Mouse (Mus musculus): ENCODE results near the gene Kbtbd2. TPM values are rescaled to one million over a fixed set of nuclear protein-coding genes. Genes with fewer than 3 reads are reported as not detected.

Kbtbd2 gene
- 36.4 and 37.9 TPM in 2 replicates for polyA plus RNA-seq (2015; fragmentation: Nextera tagmentation; extraction: Ambion mirVana)

DNA sequence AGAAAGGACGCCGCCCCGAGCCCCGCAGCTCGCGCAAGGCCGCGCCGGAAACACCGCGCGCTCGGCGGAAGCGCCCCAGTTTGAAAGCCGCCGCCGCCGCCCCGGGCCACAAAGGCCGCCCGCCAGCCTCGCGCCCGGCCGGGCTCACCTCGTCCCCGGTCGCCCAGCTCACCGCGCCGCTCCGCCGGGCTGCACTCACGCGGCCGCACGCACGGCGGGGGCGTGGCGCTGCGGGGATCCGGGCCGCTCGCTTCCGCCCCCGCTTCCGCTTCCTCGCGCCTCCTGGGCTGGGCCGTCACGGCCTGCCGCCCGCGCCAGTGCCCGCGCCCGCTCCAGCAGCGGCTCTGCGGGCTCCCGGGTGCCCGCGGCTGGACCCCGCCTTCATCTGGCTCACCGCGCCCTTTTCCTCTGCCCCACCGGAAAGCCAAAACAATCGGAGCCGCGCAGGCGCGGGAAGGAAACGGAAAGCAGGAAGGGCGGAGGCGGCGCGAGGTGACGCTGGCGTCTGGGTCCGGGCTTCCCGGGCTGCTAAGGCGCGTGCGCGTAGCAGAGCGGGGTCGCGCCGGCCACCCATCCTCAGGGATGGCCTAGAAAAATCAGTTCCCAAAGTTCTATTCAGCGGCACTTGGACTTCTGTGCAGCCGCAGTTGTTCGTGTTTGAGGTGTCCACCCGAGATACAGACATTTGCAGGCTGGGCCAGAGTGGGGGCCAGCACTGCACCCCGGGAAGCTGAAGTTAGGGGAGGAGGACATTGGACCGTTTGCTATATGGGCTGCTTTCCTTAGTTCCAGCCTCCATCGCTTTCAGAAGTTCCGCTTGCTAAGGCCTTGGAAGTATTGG lies at the start of gene Kbtbd2:
Gene Kbtbd2, minus strand, starts transcription at position 503 of the 841 bp plus-strand sequence.
- ATAC-seq (replicated peaks): peak; percentile 96
- WGBS: under 1% methylated on average over 96 of the region's 98 CpGs
- Histone ChIP-seq H3K4me3 (peak within 1 kb of the TSS; percentile 94), H3K9ac (replicated peaks) (peak within 1 kb of the TSS; percentile 88), H3K36me3 (no peaks in the 10 kb centered on the region), H3K27me3 (no peaks in the 10 kb centered on the region), H3K9me3 (no peaks in the 10 kb centered on the region), H3K4me2 (replicated peaks) (peak within 1 kb of the TSS; percentile 67), H3K4me1 (peaks cover 36% of the 10 kb centered on the region), H3K27ac (replicated peaks) (peak within 1 kb of the TSS; percentile 99)

GRCm38 (mm10) chr6:56844365-56844764 lies 46.8 kb upstream of the Kbtbd2 start:
- Histone ChIP-seq H3K4me2 (replicated peaks) (no peak overlapping the region), H3K4me3 (no peak overlapping the region), H3K36me3 (no peaks in the 10 kb centered on the region), H3K4me1 (no peaks in the 10 kb centered on the region), H3K9me3 (no peaks in the 10 kb centered on the region), H3K9ac (replicated peaks) (no peak overlapping the region), H3K27me3 (no peaks in the 10 kb centered on the region), H3K27ac (replicated peaks) (no peak overlapping the region)
- WGBS: 93% methylated on average over 2 of the region's 2 CpGs
- no peak for ATAC-seq (replicated peaks)

- 78% methylated on average over 3 of the region's 3 CpGs for WGBS
- H3K4me3 ChIP-seq: no peak overlapping the region
- no peak for ATAC-seq (replicated peaks)
- H3K9me3 ChIP-seq: no peaks in the 10 kb centered on the region
- no peaks in the 10 kb centered on the region for H3K27me3 ChIP-seq
- no peaks in the 10 kb centered on the region for H3K4me1 ChIP-seq
- H3K9ac ChIP-seq (replicated peaks): no peak overlapping the region
- H3K36me3 ChIP-seq: no peaks in the 10 kb centered on the region
- H3K27ac ChIP-seq (replicated peaks): no peak overlapping the region
- H3K4me2 ChIP-seq (replicated peaks): no peak overlapping the region
Measured at GRCm38 (mm10) chr6:56843229-56843628, 45.6 kb upstream of the Kbtbd2 start.

GRCm38 (mm10) chr6:56837621-56838020 lies 40.0 kb upstream of the Kbtbd2 start:
- 94% methylated on average over 3 of the region's 3 CpGs for WGBS
- no peak for ATAC-seq (replicated peaks)

GRCm38 (mm10) chr6:56837166-56837565 lies 39.6 kb upstream of the Kbtbd2 start:
- 93% methylated on average over 12 of the region's 12 CpGs for WGBS
- Histone ChIP-seq H3K27ac (replicated peaks) (no peak overlapping the region), H3K9ac (replicated peaks) (no peak overlapping the region), H3K4me3 (no peak overlapping the region), H3K36me3 (no peaks in the 10 kb centered on the region), H3K9me3 (no peaks in the 10 kb centered on the region), H3K4me2 (replicated peaks) (no peak overlapping the region), H3K27me3 (no peaks in the 10 kb centered on the region), H3K4me1 (peaks cover 3% of the 10 kb centered on the region; the same call in 1 of the 2 replicates)
- ATAC-seq (replicated peaks): no peak

More at GRCm38 (mm10) chr6:56837621-56838020, 40.0 kb upstream of the Kbtbd2 start:
- no peaks in the 10 kb centered on the region for H3K4me1 ChIP-seq
- no peaks in the 10 kb centered on the region for H3K36me3 ChIP-seq
- no peak overlapping the region for H3K4me3 ChIP-seq
- H3K27me3 ChIP-seq: no peaks in the 10 kb centered on the region
- H3K4me2 ChIP-seq (replicated peaks): no peak overlapping the region
- H3K27ac ChIP-seq (replicated peaks): no peak overlapping the region
- no peaks in the 10 kb centered on the region for H3K9me3 ChIP-seq
- H3K9ac ChIP-seq (replicated peaks): no peak overlapping the region

DNA sequence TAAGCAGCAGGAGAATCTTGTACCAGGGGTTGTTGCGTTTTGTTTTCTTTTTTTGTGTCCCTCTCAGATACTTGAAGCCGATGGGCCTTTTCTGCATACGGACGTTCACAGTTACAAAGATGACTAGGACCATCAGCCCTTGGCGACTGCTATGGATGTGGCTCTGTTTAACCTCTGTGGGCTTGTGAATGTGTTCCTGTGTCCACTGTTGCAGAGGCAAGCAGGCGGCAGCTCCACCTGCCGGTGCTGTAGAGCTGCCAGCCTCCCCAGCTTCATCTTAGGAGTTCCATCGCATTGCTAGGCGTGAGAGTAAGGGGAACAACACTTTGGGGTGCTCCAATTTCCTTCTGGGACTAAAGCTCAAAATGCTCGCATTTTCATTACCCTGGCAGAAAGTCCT lies 37.9 kb upstream of the Kbtbd2 start:
- H3K27ac ChIP-seq (replicated peaks): no peak overlapping the region
- no peak overlapping the region for H3K4me3 ChIP-seq
- no peak overlapping the region for H3K4me2 ChIP-seq (replicated peaks)
- no peaks in the 10 kb centered on the region for H3K27me3 ChIP-seq
- no peaks in the 10 kb centered on the region for H3K9me3 ChIP-seq
- no peak overlapping the region for H3K9ac ChIP-seq (replicated peaks)
- WGBS: 89% methylated on average over 10 of the region's 10 CpGs
- peaks cover 3% of the 10 kb centered on the region; the same call in 1 of the 2 replicates for H3K4me1 ChIP-seq
- no peaks in the 10 kb centered on the region for H3K36me3 ChIP-seq
- ATAC-seq (replicated peaks): no peak

DNA sequence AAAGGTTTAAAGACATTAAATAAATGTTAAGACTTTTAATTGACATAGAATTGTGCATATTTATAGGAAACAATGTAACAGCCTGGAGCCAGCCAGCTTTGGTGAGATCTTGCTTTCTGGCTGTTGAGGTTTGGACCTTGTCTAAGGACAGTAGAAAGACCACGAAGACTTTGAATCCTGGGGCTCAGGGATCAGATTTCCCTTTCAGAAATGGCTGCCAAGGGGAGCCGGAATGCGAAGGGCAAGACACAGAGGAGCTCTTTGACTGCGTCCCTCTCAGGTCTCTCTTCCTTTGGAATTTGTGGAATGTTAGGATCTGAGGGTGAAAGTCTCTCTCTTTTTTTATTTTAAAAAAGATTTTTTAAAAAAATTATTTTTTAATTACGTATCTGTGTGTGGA lies 37.2 kb upstream of the Kbtbd2 start:
- no peaks in the 10 kb centered on the region for H3K27me3 ChIP-seq
- WGBS: 61% methylated on average over 5 of the region's 5 CpGs
- no peak overlapping the region for H3K4me3 ChIP-seq
- no peak overlapping the region for H3K9ac ChIP-seq (replicated peaks)
- H3K4me2 ChIP-seq (replicated peaks): no peak overlapping the region
- peaks cover 3% of the 10 kb centered on the region; the same call in 1 of the 2 replicates for H3K4me1 ChIP-seq
- no peaks in the 10 kb centered on the region for H3K9me3 ChIP-seq
- H3K27ac ChIP-seq (replicated peaks): no peak overlapping the region
- H3K36me3 ChIP-seq: no peaks in the 10 kb centered on the region
- no peak for ATAC-seq (replicated peaks)

DNA sequence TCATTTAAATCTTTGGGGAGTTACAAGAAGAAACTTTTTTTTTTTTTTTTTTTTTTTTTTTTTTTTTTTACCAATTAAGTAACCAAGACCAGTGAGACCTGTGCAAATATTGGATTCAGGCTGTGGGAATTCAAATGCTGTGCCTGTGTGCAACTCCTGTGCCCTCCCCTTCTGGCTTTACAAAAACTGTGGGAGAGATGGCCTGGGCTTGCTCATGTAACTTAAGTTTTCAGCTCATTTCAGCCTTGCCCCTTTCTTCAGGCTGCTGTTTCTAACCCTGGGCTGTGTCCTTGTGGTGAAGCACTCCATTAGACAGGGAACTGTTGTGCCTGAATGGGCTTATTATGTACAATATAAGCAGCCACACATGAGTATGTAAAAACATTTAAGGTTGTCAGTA lies 35.2 kb upstream of the Kbtbd2 start:
- H3K27ac ChIP-seq (replicated peaks): no peak overlapping the region
- no peaks in the 10 kb centered on the region for H3K27me3 ChIP-seq
- H3K4me2 ChIP-seq (replicated peaks): no peak overlapping the region
- H3K4me3 ChIP-seq: peak overlapping the region; percentile 60; the same call in 1 of the 2 replicates
- no peaks in the 10 kb centered on the region for H3K9me3 ChIP-seq
- no peak overlapping the region for H3K9ac ChIP-seq (replicated peaks)
- H3K4me1 ChIP-seq: peaks cover 3% of the 10 kb centered on the region; the same call in 1 of the 2 replicates
- no peak for ATAC-seq (replicated peaks)
- H3K36me3 ChIP-seq: no peaks in the 10 kb centered on the region

DNA sequence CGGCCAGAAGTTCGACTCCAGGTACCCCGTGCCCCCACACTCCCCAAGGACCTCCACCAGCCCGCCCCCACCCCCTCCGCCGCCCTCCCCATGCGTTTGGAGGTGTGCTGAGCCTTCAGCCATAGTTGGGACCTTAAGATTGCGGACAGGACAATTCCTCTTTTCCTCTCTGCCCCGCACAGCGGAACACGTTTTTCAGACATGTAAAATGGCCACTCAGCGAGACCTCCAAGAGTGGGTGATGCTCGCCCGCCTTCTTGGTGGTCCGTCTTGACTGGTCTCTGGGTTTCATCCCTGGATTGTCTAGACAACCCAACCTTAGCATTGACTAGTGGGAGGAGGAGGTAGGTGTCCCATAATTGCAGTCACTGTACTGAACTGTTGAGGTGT lies 34.8 kb upstream of the Kbtbd2 start:
- 9% methylated on average over 14 of the region's 15 CpGs for WGBS
- Histone ChIP-seq H3K36me3 (no peaks in the 10 kb centered on the region), H3K4me3 (peak overlapping the region; percentile 60), H3K4me2 (replicated peaks) (peak overlapping the region; percentile 93), H3K4me1 (peaks cover 3% of the 10 kb centered on the region; the same call in 1 of the 2 replicates), H3K27me3 (no peaks in the 10 kb centered on the region), H3K27ac (replicated peaks) (no peak overlapping the region), H3K9ac (replicated peaks) (peak overlapping the region; percentile 56), H3K9me3 (no peaks in the 10 kb centered on the region)
- ATAC-seq (replicated peaks): no peak; the same call in 1 of the 2 replicates

DNA sequence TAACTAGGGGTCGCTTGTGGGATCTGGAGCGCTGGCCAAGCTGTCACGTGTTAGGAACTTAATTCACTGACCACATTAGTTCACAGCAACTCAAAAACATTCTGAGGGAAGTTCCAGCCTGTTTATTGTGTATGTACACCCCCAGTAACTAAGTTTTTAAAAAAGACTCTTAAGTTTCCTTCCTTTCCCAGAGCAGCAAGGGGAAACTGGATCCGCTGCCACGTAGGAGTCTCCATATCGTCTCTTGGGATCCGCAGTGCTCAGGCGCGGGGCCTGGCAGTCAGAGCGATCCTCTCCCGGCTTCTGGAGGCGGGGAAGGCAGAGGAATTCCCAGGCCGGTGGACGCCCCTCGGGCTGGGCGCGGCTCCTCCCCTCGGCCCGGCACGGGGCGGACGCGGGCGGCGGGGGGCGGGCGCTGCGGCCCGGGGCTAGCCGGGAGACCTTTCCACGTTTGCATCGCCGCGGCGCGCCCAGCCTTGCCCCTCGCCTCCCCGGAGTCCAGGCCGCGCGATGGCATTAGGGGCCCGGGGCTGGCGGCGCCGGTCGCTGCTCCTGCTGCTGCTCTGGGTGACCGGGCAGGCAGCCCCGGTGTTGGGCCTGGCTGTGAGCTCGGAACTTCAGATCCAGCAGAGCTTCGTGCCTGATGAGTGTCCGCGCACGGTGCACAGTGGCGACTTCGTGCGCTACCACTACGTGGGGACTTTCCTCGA lies 34.2 kb upstream of the Kbtbd2 start, which contains the start of gene Fkbp9:
Gene Fkbp9, plus strand, starts transcription at position 363 of the 710 bp plus-strand sequence.
- Histone ChIP-seq H3K36me3 (no peaks in the 10 kb centered on the region), H3K4me3 (peak within 1 kb of the TSS; percentile 60), H3K9me3 (no peaks in the 10 kb centered on the region), H3K27ac (replicated peaks) (peak within 1 kb of the TSS; percentile 40; the same call in 1 of the 2 replicates), H3K4me1 (peaks cover 3% of the 10 kb centered on the region; the same call in 1 of the 2 replicates), H3K4me2 (replicated peaks) (peak within 1 kb of the TSS; percentile 93), H3K27me3 (no peaks in the 10 kb centered on the region), H3K9ac (replicated peaks) (peak within 1 kb of the TSS; percentile 56)
- peak; percentile 94 for ATAC-seq (replicated peaks)
- under 1% methylated on average over 58 of the region's 58 CpGs for WGBS

- H3K9ac ChIP-seq (replicated peaks): no peak overlapping the region
- H3K9me3 ChIP-seq: no peaks in the 10 kb centered on the region
- no peak overlapping the region for H3K4me2 ChIP-seq (replicated peaks)
Measured at GRCm38 (mm10) chr6:56825657-56826056, 28.0 kb upstream of the Kbtbd2 start.

GRCm38 (mm10) chr6:56819124-56819487 lies 21.5 kb upstream of the Kbtbd2 start:
- Histone ChIP-seq H3K4me1 (no peaks in the 10 kb centered on the region), H3K9ac (replicated peaks) (no peak overlapping the region), H3K9me3 (no peaks in the 10 kb centered on the region), H3K27me3 (no peaks in the 10 kb centered on the region), H3K4me2 (replicated peaks) (no peak overlapping the region), H3K27ac (replicated peaks) (no peak overlapping the region), H3K4me3 (no peak overlapping the region), H3K36me3 (no peaks in the 10 kb centered on the region)
- ATAC-seq (replicated peaks): no peak
- WGBS: 91% methylated on average over 2 of the region's 2 CpGs

More at GRCm38 (mm10) chr6:56825657-56826056, 28.0 kb upstream of the Kbtbd2 start:
- WGBS: 69% methylated on average over 3 of the region's 3 CpGs
- ATAC-seq (replicated peaks): no peak
- Histone ChIP-seq H3K4me1 (no peaks in the 10 kb centered on the region), H3K4me3 (no peak overlapping the region), H3K36me3 (no peaks in the 10 kb centered on the region), H3K27me3 (no peaks in the 10 kb centered on the region), H3K27ac (replicated peaks) (no peak overlapping the region)

All from forebrain, embryonic 15.5 days (tissue).